Mouse (Mus musculus) G1E (cell line): ENCODE measurements around the gene Tmem156.

ENCODE experiments used
- CTCF ChIP-seq: IDR thresholded peaks from 2 replicates; pipeline ENCODE4 v1.5.1; 2012; ENCODE audit warnings: low read depth, low read length, inconsistent platforms, mixed read lengths
- GATA1 ChIP-seq: IDR thresholded peaks from 2 replicates; pipeline ENCODE4 v1.6.1; 2012; ENCODE audit warnings: borderline replicate concordance, low read length, inconsistent platforms, mixed read lengths
- GATA2 ChIP-seq: IDR thresholded peaks from 2 replicates; pipeline ENCODE4 v1.6.1; 2012; ENCODE audit warnings: low read depth, low read length, inconsistent platforms, borderline replicate concordance
- POLR2AphosphoS5 ChIP-seq: IDR thresholded peaks from 2 replicates; pipeline ENCODE4 v1.6.1; 2012; ENCODE audit warnings: low read depth, low read length, inconsistent platforms; ENCODE audit not compliant: insufficient replicate concordance
- TAL1 ChIP-seq: conservative IDR thresholded peaks from 2 replicates; pipeline ENCODE4 v1.6.1; 2012; ENCODE audit warnings: low read depth, low read length, inconsistent platforms, mixed read lengths

DNA sequence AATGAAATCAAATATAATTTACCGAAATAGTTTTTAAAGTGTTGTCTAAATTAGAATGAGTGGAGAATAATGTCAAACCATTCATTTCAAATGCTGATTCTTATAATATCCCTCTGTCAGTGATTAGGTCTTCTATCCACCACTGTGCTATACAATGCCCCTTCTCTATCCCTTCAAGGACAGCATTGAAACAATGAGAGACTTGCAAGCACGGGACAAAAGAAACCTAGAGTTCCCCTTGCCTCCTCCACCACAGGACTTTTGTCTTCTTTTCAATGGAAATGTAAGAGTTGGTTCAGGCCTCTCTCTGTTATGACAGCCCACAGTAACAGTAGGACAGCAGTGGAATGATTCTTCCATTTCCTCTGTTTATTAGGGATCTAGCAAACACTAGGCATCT, 28.7 kb downstream of the Tmem156 start:
- TF ChIP-seq CTCF (no peak), POLR2AphosphoS5 (no peak), GATA1 (no peak), TAL1 (no peak), GATA2 (no peak)
